Mouse (Mus musculus) lung, embryonic 15.5 days (tissue): Measurements from ENCODE around the gene Gramd1b. TPM values are rescaled to one million over a fixed set of nuclear protein-coding genes. Genes with fewer than 3 reads are reported as not detected.
A peak's percentile ranks its signal among the peaks of the same experiment; 100 is the strongest.

Experiments
- ATAC-seq: fragments of 200-750 bp; cut with Nextera tagmentation; 2 replicates; pipeline ENCODE4 v1.8.0; 2017; ENCODE audit warnings: moderate number of reproducible peaks, borderline replicate concordance; ENCODE audit not compliant: low FRiP score, low TSS enrichment; ENCODE audit errors: extremely low read depth
- H3K27ac ChIP-seq: fragments of 300-500 bp; sonication (generic); 2 replicates; pipeline ENCODE4 v1.5.1; 2015; ENCODE audit warnings: moderate library complexity, mild to moderate bottlenecking, inconsistent platforms
- H3K27me3 ChIP-seq: fragments of 300-500 bp; sonication (generic); 2 replicates; pipeline ENCODE4 v1.6.1; 2015; ENCODE audit warnings: inconsistent platforms
- H3K36me3 ChIP-seq: fragments of 300-500 bp; sonication (generic); 2 replicates; pipeline ENCODE4 v1.6.1; 2015; ENCODE audit warnings: inconsistent platforms
- H3K4me1 ChIP-seq: fragments of 300-500 bp; sonication (generic); 2 replicates; pipeline ENCODE4 v1.6.1; 2015; ENCODE audit warnings: inconsistent platforms
- H3K4me2 ChIP-seq: fragments of 300-500 bp; sonication (generic); 2 replicates; pipeline ENCODE4 v1.6.1; 2015; ENCODE audit warnings: inconsistent platforms, mild to moderate bottlenecking, moderate library complexity
- H3K4me3 ChIP-seq: fragments of 300-500 bp; sonication (generic); 2 replicates; pipeline ENCODE4 v1.5.1; 2015; ENCODE audit warnings: mild to moderate bottlenecking, inconsistent platforms
- H3K9ac ChIP-seq: fragments of 300-500 bp; sonication (generic); 2 replicates; pipeline ENCODE4 v1.6.1; 2015; ENCODE audit warnings: inconsistent platforms
- H3K9me3 ChIP-seq: fragments of 300-500 bp; sonication (generic); 2 replicates; pipeline ENCODE4 v1.6.1; 2016; ENCODE audit warnings: inconsistent platforms
- WGBS: fragments of 180-500 bp; shearing (Covaris S2); methylation state at CpG from one replicate; pipeline ENCODE4 v1.1.7; 2015; 5-methylcytosine and 5-hydroxymethylcytosine counted together
- polyA plus RNA-seq: library from polyadenylated mRNA; unstranded; fragments of >200 nt; fragmentation: Nextera tagmentation; extraction: Ambion mirVana; gene quantifications from 2 replicates; pipeline ENCODE4 v1.2.1, GENCODE M21; 2015

Gramd1b gene
- polyA plus RNA-seq, 1 experiment from 2014 or later: 5.5 TPM

DNA sequence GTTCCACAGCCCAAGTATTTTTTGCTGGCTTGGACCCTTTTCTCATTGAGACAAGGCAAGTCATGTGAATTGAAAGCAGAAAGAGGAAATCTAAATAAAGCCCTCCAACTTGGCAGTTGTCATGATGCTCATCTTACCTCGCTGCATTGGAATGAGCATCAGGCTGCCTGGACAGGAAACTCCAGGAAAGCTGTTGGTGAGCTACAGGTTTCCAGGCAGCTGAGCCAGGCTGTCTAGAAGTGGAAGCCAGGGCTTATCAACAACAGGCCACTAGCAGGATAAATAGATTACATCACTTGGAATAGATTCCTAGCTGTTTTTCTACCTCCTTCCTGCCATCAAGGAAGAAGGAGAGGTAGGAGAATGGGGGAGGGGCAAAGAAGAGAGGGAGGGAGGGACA is 282.1 kb downstream of the Gramd1b start:
- Histone ChIP-seq H3K27ac (0 out of 2 replicates have a peak overlapping the region, but pooled peaks have one; percentile 24), H3K36me3 (no peaks in the 10 kb centered on the region), H3K4me2 (no peak overlapping the region), H3K4me3 (no peak overlapping the region), H3K9me3 (no peaks in the 10 kb centered on the region), H3K27me3 (no peaks in the 10 kb centered on the region), H3K4me1 (no peaks in the 10 kb centered on the region), H3K9ac (no peak overlapping the region)
- 48% methylated on average over 1 of the region's 1 CpGs for WGBS
- ATAC-seq: no peak

DNA sequence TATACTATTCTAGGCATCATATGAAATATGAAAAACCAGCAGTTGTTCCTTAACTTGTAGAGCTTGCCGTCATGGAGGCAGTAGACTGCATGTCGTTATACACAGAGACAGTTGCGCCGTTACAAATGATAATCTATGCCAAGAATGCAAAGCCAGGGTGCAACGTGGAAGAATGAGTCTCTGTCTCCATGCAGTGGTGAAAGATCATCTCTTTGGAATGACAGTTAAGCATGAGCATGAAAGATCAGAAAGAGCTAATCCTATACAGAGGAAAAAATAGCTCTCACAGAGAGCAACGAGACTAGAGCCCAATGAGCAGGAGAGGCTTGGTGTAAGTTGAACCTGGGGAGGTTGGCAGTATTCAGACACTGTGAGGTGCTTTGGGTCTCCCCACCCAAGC is 284.5 kb downstream of the Gramd1b start:
- Histone ChIP-seq H3K4me3 (no peak overlapping the region), H3K4me2 (no peak overlapping the region), H3K9me3 (no peaks in the 10 kb centered on the region), H3K4me1 (peaks cover 7% of the 10 kb centered on the region; the same call in 1 of the 2 replicates), H3K36me3 (no peaks in the 10 kb centered on the region), H3K9ac (no peak overlapping the region), H3K27me3 (no peaks in the 10 kb centered on the region), H3K27ac (no peak overlapping the region)
- ATAC-seq: no peak
- 70% methylated on average over 6 of the region's 6 CpGs for WGBS

- Histone ChIP-seq H3K4me3 (no peak overlapping the region), H3K4me1 (peaks cover 13% of the 10 kb centered on the region), H3K9me3 (no peaks in the 10 kb centered on the region), H3K9ac (no peak overlapping the region), H3K36me3 (no peaks in the 10 kb centered on the region), H3K4me2 (no peak overlapping the region), H3K27ac (no peak overlapping the region), H3K27me3 (no peaks in the 10 kb centered on the region)
- 76% methylated on average over 7 of the region's 7 CpGs for WGBS
- no peak for ATAC-seq
Observed at GRCm38 (mm10) chr9:40245974-40246665, 285.1 kb downstream of the Gramd1b start.

DNA sequence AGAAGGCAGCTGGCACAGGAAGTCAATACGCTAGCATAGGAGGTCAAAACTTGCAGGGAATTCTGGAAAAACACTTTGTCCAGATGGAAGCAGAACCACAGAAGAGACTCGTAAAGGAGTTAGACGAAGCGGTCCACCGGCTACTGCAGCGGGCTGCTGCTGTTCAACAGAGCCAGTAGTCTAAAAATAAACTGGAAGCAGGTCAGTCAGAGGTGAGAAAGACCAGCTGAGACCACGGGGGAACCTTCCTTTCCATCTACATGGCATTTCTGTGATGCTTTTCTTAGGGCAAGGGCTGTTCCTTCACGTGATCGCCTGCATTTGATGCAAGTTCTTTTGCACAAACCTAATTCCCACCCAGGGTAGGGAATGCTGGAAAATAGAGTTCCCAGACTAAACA is 285.7 kb downstream of the Gramd1b start:
- Histone ChIP-seq H3K4me1 (peaks cover 17% of the 10 kb centered on the region), H3K9me3 (no peaks in the 10 kb centered on the region), H3K9ac (no peak overlapping the region), H3K27me3 (peaks cover 3% of the 10 kb centered on the region; the same call in 1 of the 2 replicates), H3K4me3 (no peak overlapping the region), H3K27ac (no peak overlapping the region), H3K36me3 (no peaks in the 10 kb centered on the region), H3K4me2 (no peak overlapping the region)
- 52% methylated on average over 9 of the region's 9 CpGs for WGBS
- ATAC-seq: no peak

Other genes starting within 250 kb of the Gramd1b start
- not detected in 2 replicates for gene Gm21915, start 139.2 kb upstream of the Gramd1b start, polyA plus RNA-seq
- gene Clmp, start 154.6 kb upstream of the Gramd1b start, polyA plus RNA-seq: 11.7 and 12.6 TPM in 2 replicates